Mouse (Mus musculus) heart, adult 2 months (tissue): ENCODE measurements around the gene Ift81.

Experiments used
- CTCF ChIP-seq: fragments of 200-600 bp; IDR thresholded peaks from 2 replicates; pipeline ENCODE4 v1.8.1; 2022; ENCODE audit warnings: antibody characterized with exemption, mild to moderate bottlenecking, moderate library complexity
- EP300 ChIP-seq: fragments of 200-500 bp; IDR thresholded peaks from 2 replicates; pipeline ENCODE4 v1.6.1; 2011; ENCODE audit warnings: low read depth, low read length, control low read depth; ENCODE audit not compliant: insufficient read depth
- POLR2A ChIP-seq: fragments of 200-500 bp; IDR thresholded peaks from 2 replicates; pipeline ENCODE4 v1.6.1; 2011; ENCODE audit warnings: mild to moderate bottlenecking, low read depth, low read length, control low read depth; ENCODE audit not compliant: insufficient read depth

DNA sequence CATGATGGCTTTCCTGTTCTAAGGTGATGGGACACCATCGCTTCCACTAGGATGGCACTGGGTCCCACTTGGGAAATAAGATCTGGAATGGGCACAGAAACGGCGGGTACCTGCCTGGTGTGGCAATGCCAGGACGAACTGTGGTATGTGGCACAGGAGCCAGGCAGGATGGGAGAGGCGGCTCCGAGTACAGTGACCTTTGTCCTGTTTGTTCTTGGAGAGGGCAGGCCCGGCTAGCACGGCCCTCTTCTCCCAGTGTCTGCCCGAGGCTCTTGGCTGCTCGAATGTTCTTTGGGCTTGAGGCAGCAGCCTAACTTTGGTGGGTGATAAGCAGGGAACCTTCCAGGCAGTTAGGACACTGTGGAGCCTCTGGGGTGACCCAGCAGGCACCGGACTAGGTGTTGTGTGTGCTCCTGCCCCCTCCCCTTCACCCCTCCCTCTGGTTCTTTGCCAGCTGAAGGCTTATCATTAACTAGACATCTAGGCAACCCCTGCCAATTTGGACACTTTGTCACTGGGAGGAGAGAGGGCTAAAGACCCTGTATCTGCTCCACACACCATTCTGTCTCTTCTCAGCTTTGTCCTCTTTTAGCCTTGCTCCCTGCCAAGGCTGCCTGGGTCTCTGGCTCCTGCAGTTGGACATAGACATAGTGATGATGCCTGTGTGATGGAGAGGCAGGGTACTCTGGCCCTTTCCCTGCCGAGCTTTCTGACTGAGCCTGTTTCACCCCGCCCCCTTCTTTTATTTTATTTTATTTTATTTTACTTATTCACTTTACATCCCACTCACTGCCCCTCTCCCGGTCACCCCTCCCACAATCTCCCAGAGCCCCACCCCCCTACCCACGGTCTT is 87.2 kb downstream of the Ift81 start:
- TF ChIP-seq EP300, result no peak; the same call in 1 of the 2 replicates
- peak; percentile 33 for TF ChIP-seq POLR2A
- TF ChIP-seq CTCF, result no peak
